Mouse (Mus musculus): Measurements from ENCODE around the gene Mttp. TPM values are rescaled to one million over a fixed set of nuclear protein-coding genes. Genes with fewer than 3 reads are reported as not detected.

Gene Mttp
- polyA plus RNA-seq, 1 experiment from 2014 or later, result 8.7 TPM

GRCm38 (mm10) chr3:138095301-138095700 is 49.5 kb downstream of the Mttp start:
- H3K27me3 ChIP-seq (ENCODE audit: control insufficient read depth, insufficient read depth, low read length), result no peaks in the 10 kb centered on the region
- H3K4me3 ChIP-seq (ENCODE audit: low read depth, low read length), result no peak overlapping the region
- WGBS (ENCODE audit: insufficient replicate concordance), result 73% methylated on average over 3 of the region's 3 CpGs
- H3K9me3 ChIP-seq (replicated peaks; ENCODE audit: control insufficient read depth, low read length), result no peaks in the 10 kb centered on the region
- H3K4me1 ChIP-seq (ENCODE audit: control insufficient read depth, insufficient read depth, low read length), result peaks cover 10% of the 10 kb centered on the region
- no peak for ATAC-seq (replicated peaks; ENCODE audit: insufficient number of reproducible peaks, low FRiP score, low TSS enrichment)
- H3K27ac ChIP-seq (ENCODE audit: low read depth, low read length), result no peak overlapping the region
- H3K36me3 ChIP-seq (ENCODE audit: control insufficient read depth, insufficient read depth, low read length), result no peaks in the 10 kb centered on the region
- H3K4me2 ChIP-seq, result no peak overlapping the region
- H3K9ac ChIP-seq (ENCODE audit: low read depth, low read length), result no peak overlapping the region

GRCm38 (mm10) chr3:138083896-138084295 is 60.9 kb downstream of the Mttp start:
- Histone ChIP-seq H3K27me3 (ENCODE audit: control insufficient read depth, insufficient read depth, low read length) (no peaks in the 10 kb centered on the region), H3K36me3 (ENCODE audit: control insufficient read depth, insufficient read depth, low read length) (no peaks in the 10 kb centered on the region), H3K9me3 (replicated peaks; ENCODE audit: control insufficient read depth, low read length) (no peaks in the 10 kb centered on the region), H3K4me1 (ENCODE audit: control insufficient read depth, insufficient read depth, low read length) (peaks cover 12% of the 10 kb centered on the region), H3K4me2 (no peak overlapping the region), H3K27ac (ENCODE audit: low read depth, low read length) (peak overlapping the region; percentile 23), H3K9ac (ENCODE audit: low read depth, low read length) (no peak overlapping the region), H3K4me3 (ENCODE audit: low read depth, low read length) (no peak overlapping the region)
- no peak for ATAC-seq (replicated peaks; ENCODE audit: insufficient number of reproducible peaks, low FRiP score, low TSS enrichment)
- WGBS (ENCODE audit: insufficient replicate concordance), result 62% methylated on average over 4 of the region's 4 CpGs

GRCm38 (mm10) chr3:138083073-138083637 is 61.6 kb downstream of the Mttp start:
- H3K4me1 ChIP-seq (ENCODE audit: control insufficient read depth, insufficient read depth, low read length), result peaks cover 12% of the 10 kb centered on the region
- no peak overlapping the region for H3K9ac ChIP-seq (ENCODE audit: low read depth, low read length)
- no peak overlapping the region for H3K4me2 ChIP-seq
- no peaks in the 10 kb centered on the region for H3K9me3 ChIP-seq (replicated peaks; ENCODE audit: control insufficient read depth, low read length)
- no peaks in the 10 kb centered on the region for H3K36me3 ChIP-seq (ENCODE audit: control insufficient read depth, insufficient read depth, low read length)
- no peaks in the 10 kb centered on the region for H3K27me3 ChIP-seq (ENCODE audit: control insufficient read depth, insufficient read depth, low read length)
- ATAC-seq (replicated peaks; ENCODE audit: insufficient number of reproducible peaks, low FRiP score, low TSS enrichment), result no peak
- peak overlapping the region; percentile 23; the same call in 1 of the 2 replicates for H3K27ac ChIP-seq (ENCODE audit: low read depth, low read length)
- WGBS (ENCODE audit: insufficient replicate concordance), result 79% methylated on average over 1 of the region's 1 CpGs
- no peak overlapping the region for H3K4me3 ChIP-seq (ENCODE audit: low read depth, low read length)

- 41% methylated on average over 1 of the region's 1 CpGs for WGBS (ENCODE audit: insufficient replicate concordance)
- Histone ChIP-seq H3K36me3 (ENCODE audit: control insufficient read depth, insufficient read depth, low read length) (no peaks in the 10 kb centered on the region), H3K4me2 (no peak overlapping the region), H3K9me3 (replicated peaks; ENCODE audit: control insufficient read depth, low read length) (no peaks in the 10 kb centered on the region), H3K4me3 (ENCODE audit: low read depth, low read length) (no peak overlapping the region), H3K4me1 (ENCODE audit: control insufficient read depth, insufficient read depth, low read length) (peaks cover 5% of the 10 kb centered on the region), H3K9ac (ENCODE audit: low read depth, low read length) (no peak overlapping the region), H3K27ac (ENCODE audit: low read depth, low read length) (no peak overlapping the region), H3K27me3 (ENCODE audit: control insufficient read depth, insufficient read depth, low read length) (no peaks in the 10 kb centered on the region)
- no peak for ATAC-seq (replicated peaks; ENCODE audit: insufficient number of reproducible peaks, low FRiP score, low TSS enrichment)
These were observed 66.1 kb downstream of the Mttp start for GRCm38 (mm10) chr3:138078701-138079100.

- Histone ChIP-seq H3K4me1 (ENCODE audit: control insufficient read depth, insufficient read depth, low read length) (0 out of 2 replicates have a peak, but pooled peaks cover 2% of the 10 kb centered on the region), H3K27me3 (ENCODE audit: control insufficient read depth, insufficient read depth, low read length) (no peaks in the 10 kb centered on the region), H3K36me3 (ENCODE audit: control insufficient read depth, insufficient read depth, low read length) (no peaks in the 10 kb centered on the region), H3K9me3 (replicated peaks; ENCODE audit: control insufficient read depth, low read length) (no peaks in the 10 kb centered on the region), H3K9ac (ENCODE audit: low read depth, low read length) (no peak overlapping the region), H3K4me2 (no peak overlapping the region), H3K27ac (ENCODE audit: low read depth, low read length) (no peak overlapping the region), H3K4me3 (ENCODE audit: low read depth, low read length) (no peak overlapping the region)
- 78% methylated on average over 11 of the region's 11 CpGs for WGBS (ENCODE audit: insufficient replicate concordance)
- no peak for ATAC-seq (replicated peaks; ENCODE audit: insufficient number of reproducible peaks, low FRiP score, low TSS enrichment)
These were observed 67.1 kb downstream of the Mttp start for GRCm38 (mm10) chr3:138077476-138078340.

- Histone ChIP-seq H3K36me3 (ENCODE audit: control insufficient read depth, insufficient read depth, low read length) (no peaks in the 10 kb centered on the region), H3K4me1 (ENCODE audit: control insufficient read depth, insufficient read depth, low read length) (peaks cover 11% of the 10 kb centered on the region), H3K9ac (ENCODE audit: low read depth, low read length) (no peak overlapping the region), H3K4me2 (peak overlapping the region; percentile 18; the same call in 1 of the 2 replicates), H3K9me3 (replicated peaks; ENCODE audit: control insufficient read depth, low read length) (no peaks in the 10 kb centered on the region), H3K27ac (ENCODE audit: low read depth, low read length) (no peak overlapping the region), H3K4me3 (ENCODE audit: low read depth, low read length) (no peak overlapping the region), H3K27me3 (ENCODE audit: control insufficient read depth, insufficient read depth, low read length) (no peaks in the 10 kb centered on the region)
- WGBS (ENCODE audit: insufficient replicate concordance), result 62% methylated on average over 8 of the region's 8 CpGs
- no peak for ATAC-seq (replicated peaks; ENCODE audit: insufficient number of reproducible peaks, low FRiP score, low TSS enrichment)
These were observed 69.6 kb downstream of the Mttp start for GRCm38 (mm10) chr3:138075209-138075608.

GRCm38 (mm10) chr3:138074214-138074613 is 70.6 kb downstream of the Mttp start:
- Histone ChIP-seq H3K9me3 (replicated peaks; ENCODE audit: control insufficient read depth, low read length) (no peaks in the 10 kb centered on the region), H3K4me1 (ENCODE audit: control insufficient read depth, insufficient read depth, low read length) (peaks cover 19% of the 10 kb centered on the region), H3K27ac (ENCODE audit: low read depth, low read length) (no peak overlapping the region), H3K4me2 (no peak overlapping the region), H3K36me3 (ENCODE audit: control insufficient read depth, insufficient read depth, low read length) (no peaks in the 10 kb centered on the region), H3K4me3 (ENCODE audit: low read depth, low read length) (no peak overlapping the region), H3K27me3 (ENCODE audit: control insufficient read depth, insufficient read depth, low read length) (no peaks in the 10 kb centered on the region), H3K9ac (ENCODE audit: low read depth, low read length) (no peak overlapping the region)
- no peak for ATAC-seq (replicated peaks; ENCODE audit: insufficient number of reproducible peaks, low FRiP score, low TSS enrichment)
- 91% methylated on average over 1 of the region's 1 CpGs for WGBS (ENCODE audit: insufficient replicate concordance)

GRCm38 (mm10) chr3:138071476-138072073 is 73.2 kb downstream of the Mttp start:
- Histone ChIP-seq H3K9ac (ENCODE audit: low read depth, low read length) (peak overlapping the region; percentile 46), H3K27ac (ENCODE audit: low read depth, low read length) (peak overlapping the region; percentile 29; the same call in 1 of the 2 replicates), H3K27me3 (ENCODE audit: control insufficient read depth, insufficient read depth, low read length) (no peaks in the 10 kb centered on the region), H3K9me3 (replicated peaks; ENCODE audit: control insufficient read depth, low read length) (no peaks in the 10 kb centered on the region), H3K4me2 (peak overlapping the region; percentile 67), H3K36me3 (ENCODE audit: control insufficient read depth, insufficient read depth, low read length) (no peaks in the 10 kb centered on the region), H3K4me3 (ENCODE audit: low read depth, low read length) (peak overlapping the region; percentile 37), H3K4me1 (ENCODE audit: control insufficient read depth, insufficient read depth, low read length) (peaks cover 26% of the 10 kb centered on the region)
- no peak for ATAC-seq (replicated peaks; ENCODE audit: insufficient number of reproducible peaks, low FRiP score, low TSS enrichment)
- 65% methylated on average over 10 of the region's 10 CpGs for WGBS (ENCODE audit: insufficient replicate concordance)
